Mouse (Mus musculus): ENCODE data around the gene Klhdc3.

DNA sequence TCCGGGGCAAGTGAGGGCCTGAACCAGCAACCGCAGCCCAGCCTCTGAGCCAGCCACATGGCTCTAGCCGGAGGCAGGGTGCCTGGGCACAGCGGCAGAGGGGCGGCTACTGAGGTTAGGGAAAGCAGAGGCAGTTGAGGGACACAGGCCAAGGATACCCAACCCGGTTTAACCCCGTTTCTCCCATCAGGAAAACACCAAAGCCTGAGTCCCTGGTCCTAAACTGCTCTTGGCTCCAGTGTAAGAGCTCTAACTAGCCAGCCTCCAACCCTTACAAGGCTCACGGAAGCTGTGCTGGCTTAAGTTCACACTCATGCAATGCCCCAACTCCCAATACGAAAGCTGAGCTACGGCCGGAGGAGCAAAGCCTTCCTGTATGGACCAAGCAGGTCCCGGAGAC, 56.1 kb downstream of the Klhdc3 start:
- TF ChIP-seq GATA1 (IDR thresholded peaks at IDR 0.05; ENCODE audit: borderline replicate concordance, low read length) = no peak
- TF ChIP-seq FLI1 (IDR thresholded peaks at IDR 0.05; ENCODE audit: low read length) = no peak
